Comparison of ENCODE assay signal across 8 mouse cellular contexts in genomic region chr12:100520077-100520793, GRCm38 (mm10). TPM values are rescaled to one million over a fixed set of nuclear protein-coding genes. Genes with fewer than 3 reads are reported as not detected.
DNase-seq lines count a peak whose midpoint lies in the region; ATAC-seq lines count a peak whose summit lies in the region.

No protein-coding gene starts in this region.

- H3K4me3 ChIP-seq in intestine, embryonic 14.5 days (ENCODE audit: low read depth, low read length) = peak overlapping the region; percentile 86
- H3K4me3 ChIP-seq in midbrain, embryonic 16.5 days (ENCODE audit: low read depth, low read length) = peak overlapping the region; percentile 65
- H3K4me3 ChIP-seq in stomach, embryonic 15.5 days (replicated peaks) = peak overlapping the region; percentile 81

- H3K4me2 ChIP-seq in intestine, embryonic 14.5 days (ENCODE audit: low read length) = peak overlapping the region; percentile 71
- peak overlapping the region; percentile 81 for H3K4me2 ChIP-seq in midbrain, embryonic 16.5 days (ENCODE audit: low read length)
- H3K4me2 ChIP-seq in stomach, embryonic 15.5 days = peak overlapping the region; percentile 76

- H3K4me1 ChIP-seq in intestine, embryonic 14.5 days (replicated peaks; ENCODE audit: control insufficient read depth, insufficient read depth, low read length) = peaks cover 12% of the 10 kb centered on the region; the same call in 1 of the 2 replicates
- peaks cover 27% of the 10 kb centered on the region for H3K4me1 ChIP-seq in midbrain, embryonic 16.5 days (ENCODE audit: control insufficient read depth, insufficient read depth, low read length)
- peaks cover 22% of the 10 kb centered on the region for H3K4me1 ChIP-seq in stomach, embryonic 15.5 days

- H3K27me3 ChIP-seq in intestine, embryonic 14.5 days (replicated peaks; ENCODE audit: control insufficient read depth, insufficient read depth, low read length) = no peaks in the 10 kb centered on the region
- H3K27me3 ChIP-seq in midbrain, embryonic 16.5 days (ENCODE audit: control insufficient read depth, insufficient read depth, low read depth, low read length) = no peaks in the 10 kb centered on the region
- no peaks in the 10 kb centered on the region for H3K27me3 ChIP-seq in stomach, embryonic 15.5 days (replicated peaks)

- no peaks in the 10 kb centered on the region for H3K36me3 ChIP-seq in intestine, embryonic 14.5 days (ENCODE audit: control insufficient read depth, insufficient read depth, low read length)
- H3K36me3 ChIP-seq in midbrain, embryonic 16.5 days (ENCODE audit: control insufficient read depth, insufficient read depth, low read length) = no peaks in the 10 kb centered on the region
- H3K36me3 ChIP-seq in stomach, embryonic 15.5 days = no peaks in the 10 kb centered on the region

- DNase-seq in layer of hippocampus, adult 18-20 months (ENCODE audit: low spot score in 2 of 2) = peak; percentile 15 to 45
- DNase-seq in layer of hippocampus, adult 9-10 months (ENCODE audit: low spot score) = no peak
- DNase-seq in cerebellum, postnatal 25 days = peak; percentile 78 to 84
- DNase-seq in gastrocnemius, postnatal 4 days (ENCODE audit: low spot score in 2 of 2) = peak; percentile 45 to 71
- DNase-seq in intestine, embryonic 14.5 days (ENCODE audit: low spot score) = peak; percentile 81
- DNase-seq in liver = peak; percentile 27

- no peaks in the 10 kb centered on the region for H3K9me3 ChIP-seq in intestine, embryonic 14.5 days (ENCODE audit: control insufficient read depth, low read length)
- H3K9me3 ChIP-seq in midbrain, embryonic 16.5 days (replicated peaks; ENCODE audit: control insufficient read depth, low read length, poor library complexity, severe bottlenecking) = no peaks in the 10 kb centered on the region
- no peaks in the 10 kb centered on the region for H3K9me3 ChIP-seq in stomach, embryonic 15.5 days

- H3K9ac ChIP-seq in intestine, embryonic 14.5 days (ENCODE audit: low read length) = peak overlapping the region; percentile 93
- H3K9ac ChIP-seq in midbrain, embryonic 16.5 days (ENCODE audit: low read depth, low read length) = peak overlapping the region; percentile 99
- H3K9ac ChIP-seq in stomach, embryonic 15.5 days = peak overlapping the region; percentile 93

- peak overlapping the region; percentile 71 for H3K27ac ChIP-seq in intestine, embryonic 14.5 days (ENCODE audit: low read depth)
- H3K27ac ChIP-seq in midbrain, embryonic 16.5 days (ENCODE audit: low read length) = peak overlapping the region; percentile 87
- H3K27ac ChIP-seq in stomach, embryonic 15.5 days = peak overlapping the region; percentile 55; the same call in 1 of the 2 replicates

- under 1% methylated on average over 73 of the region's 76 CpGs for WGBS in intestine, embryonic 14.5 days
- under 1% methylated on average over 56 of the region's 76 CpGs for WGBS in midbrain, embryonic 16.5 days
- under 1% methylated on average over 71 of the region's 76 CpGs for WGBS in stomach, embryonic 15.5 days

- peak; percentile 70 for ATAC-seq in intestine, embryonic 14.5 days (replicated peaks; ENCODE audit: low FRiP score, low TSS enrichment, low read depth)
- ATAC-seq in midbrain, embryonic 16.5 days = peak; percentile 67
- ATAC-seq in stomach, embryonic 15.5 days (ENCODE audit: insufficient read depth, low FRiP score, low read depth) = peak; percentile 48; the same call in 1 of the 2 replicates

RNA-seq across cellular contexts. Expression of gene Ttc7b, which starts 0.4 kb away (rescaled TPM):
- total RNA-seq in layer of hippocampus, adult 18-20 months (2021) = 100 to 1,000 TPM; 168 to 176 TPM
- total RNA-seq in gastrocnemius, postnatal 4 days (2021) = 10 to 100 TPM; 56.6 to 59.0 TPM
- polyA plus RNA-seq in intestine, embryonic 14.5 days (2014; fragmentation: Nextera tagmentation; extraction: Ambion mirVana) = 5.9 TPM in 2 replicates
- polyA plus RNA-seq in midbrain, embryonic 16.5 days (2015; fragmentation: Nextera tagmentation; extraction: Ambion mirVana) = 7.2 and 7.9 TPM in 2 replicates
- polyA plus RNA-seq in stomach, embryonic 15.5 days (2015; fragmentation: Nextera tagmentation; extraction: Ambion mirVana) = 5.4 TPM in 2 replicates
